Mouse (Mus musculus): ENCODE results near the gene Krtap1-4. TPM values are rescaled to one million over a fixed set of nuclear protein-coding genes. Genes with fewer than 3 reads are reported as not detected.
A peak's percentile ranks its signal among the peaks of the same experiment; 100 is the strongest.
"Not testable (repeated sequence)": the region's sequence is repeated elsewhere in the genome, so short reads cannot be mapped to it uniquely, and the experiment has no call there.

Krtap1-4 gene
- not detected for total RNA-seq (2021)
- long read RNA-seq, experiment 1, result 0 reads
- long read RNA-seq, experiment 2, result 0 reads

GRCm38 (mm10) chr11:99583245-99583704, at the start of gene Krtap1-4:
TSS of gene Krtap1-4 (minus strand) at chr11:99583654.
- Histone ChIP-seq H3K4me3 (no peak within 1 kb of the TSS), H3K27ac (peak within 1 kb of the TSS; percentile 82)
- no peak for DNase-seq (ENCODE audit: low spot score in 2 of 2)
- no peak for TF ChIP-seq CTCF (conservative IDR thresholded peaks at IDR 0.05)

- no peak for DNase-seq (ENCODE audit: low spot score in 2 of 2)
- no peak overlapping the region for H3K27ac ChIP-seq
Observed at GRCm38 (mm10) chr11:99630890-99631289, 47.4 kb upstream of the Krtap1-4 start.

DNA sequence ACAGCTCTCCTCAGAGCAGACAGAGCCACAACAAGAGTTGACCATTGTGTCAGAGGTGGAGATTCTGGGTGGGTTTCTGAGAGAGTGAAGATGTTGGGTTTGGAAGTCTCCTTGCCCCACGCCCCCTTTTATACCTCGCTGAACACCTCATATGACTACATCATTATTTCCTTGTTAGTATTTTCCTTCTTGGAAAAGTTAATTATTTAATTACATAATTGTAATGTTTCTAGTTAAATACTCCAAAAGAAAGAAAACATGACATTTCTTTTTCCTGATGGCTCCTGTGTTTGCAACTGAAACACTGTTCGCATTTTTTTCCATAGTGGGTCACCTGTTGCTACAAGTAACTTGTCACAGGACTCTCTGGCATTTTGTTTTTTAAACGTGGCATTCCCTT, 44.7 kb upstream of the Krtap1-4 start, which contains the start of gene Krtap4-1:
Gene Krtap4-1, minus strand, starts transcription at position 101 of the 400 bp plus-strand sequence.
- H3K4me3 ChIP-seq, result no peak within 1 kb of the TSS
- H3K27ac ChIP-seq, result no peak within 1 kb of the TSS
- no peak for DNase-seq (ENCODE audit: low spot score in 2 of 2)
- no peak for TF ChIP-seq CTCF (conservative IDR thresholded peaks at IDR 0.05)

More at GRCm38 (mm10) chr11:99630890-99631289, 47.4 kb upstream of the Krtap1-4 start:
- TF ChIP-seq CTCF (conservative IDR thresholded peaks at IDR 0.05), result no peak
- no peak overlapping the region for H3K4me3 ChIP-seq

DNA sequence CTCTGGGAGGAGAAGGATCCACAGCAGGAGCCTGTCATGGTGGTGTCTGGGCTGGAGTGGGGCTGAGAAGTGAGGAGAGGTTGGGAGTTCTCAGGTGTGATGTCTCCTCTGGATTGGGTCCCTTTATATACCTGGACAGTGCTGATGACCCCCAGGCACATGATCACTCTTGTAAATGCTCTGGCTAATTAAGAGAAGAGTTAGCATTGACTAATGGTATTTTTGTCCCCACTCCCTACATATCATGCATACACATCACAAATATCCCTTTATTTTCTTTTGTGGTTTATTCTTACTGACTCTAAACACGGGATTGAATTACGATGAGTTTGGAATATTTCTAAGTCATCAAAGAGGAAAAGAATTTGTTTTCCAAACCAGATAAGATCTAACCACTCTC, 36.9 kb upstream of the Krtap1-4 start, which contains the start of gene Gm11562:
Gene Gm11562, minus strand, starts transcription at position 101 of the 400 bp plus-strand sequence.
- H3K27ac ChIP-seq, result no peak within 1 kb of the TSS
- H3K4me3 ChIP-seq, result no peak within 1 kb of the TSS
- DNase-seq (ENCODE audit: low spot score in 2 of 2), result no peak
- TF ChIP-seq CTCF (conservative IDR thresholded peaks at IDR 0.05), result no peak

GRCm38 (mm10) chr11:99614796-99615363, 31.4 kb upstream of the Krtap1-4 start, which contains the start of gene Krtap2-4:
TSS of gene Krtap2-4 (minus strand) at chr11:99614846.
- DNase-seq (ENCODE audit: low spot score in 2 of 2), result no peak
- TF ChIP-seq CTCF (conservative IDR thresholded peaks at IDR 0.05), result no peak
- Histone ChIP-seq H3K27ac (no peak within 1 kb of the TSS), H3K4me3 (no peak within 1 kb of the TSS)

GRCm38 (mm10) chr11:99610089-99610488, 26.6 kb upstream of the Krtap1-4 start, which contains the start of gene Gm11937:
TSS of gene Gm11937 (minus strand) at chr11:99610189.
- DNase-seq (ENCODE audit: low spot score in 2 of 2); H3K4me3 ChIP-seq: not testable (repeated sequence)
- H3K27ac ChIP-seq, result peak within 1 kb of the TSS; percentile 50

DNA sequence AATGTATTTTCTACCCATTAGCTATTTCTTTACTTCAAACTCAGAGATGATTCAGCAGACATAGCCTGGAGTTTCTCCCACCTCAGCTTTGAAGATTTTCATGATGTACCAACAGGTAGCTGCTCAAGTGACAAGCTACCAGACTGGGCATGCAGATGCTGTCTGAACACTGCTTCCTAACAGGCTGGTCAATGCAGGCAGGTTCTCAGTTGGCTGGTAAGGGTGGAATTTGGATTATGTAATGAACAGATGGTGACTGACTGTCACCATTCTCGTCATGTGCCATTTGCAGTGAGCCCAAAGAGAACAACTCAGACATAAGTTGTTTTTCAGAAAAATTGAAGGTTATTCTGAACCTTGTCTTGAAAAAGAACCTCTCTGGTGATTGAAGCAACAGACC, 25.7 kb upstream of the Krtap1-4 start:
- peak; percentile 28 to 34 for DNase-seq (ENCODE audit: low spot score in 2 of 2)
- no peak for TF ChIP-seq CTCF (conservative IDR thresholded peaks at IDR 0.05)
- Histone ChIP-seq H3K27ac (peak overlapping the region; percentile 50), H3K4me3 (no peak overlapping the region)

DNA sequence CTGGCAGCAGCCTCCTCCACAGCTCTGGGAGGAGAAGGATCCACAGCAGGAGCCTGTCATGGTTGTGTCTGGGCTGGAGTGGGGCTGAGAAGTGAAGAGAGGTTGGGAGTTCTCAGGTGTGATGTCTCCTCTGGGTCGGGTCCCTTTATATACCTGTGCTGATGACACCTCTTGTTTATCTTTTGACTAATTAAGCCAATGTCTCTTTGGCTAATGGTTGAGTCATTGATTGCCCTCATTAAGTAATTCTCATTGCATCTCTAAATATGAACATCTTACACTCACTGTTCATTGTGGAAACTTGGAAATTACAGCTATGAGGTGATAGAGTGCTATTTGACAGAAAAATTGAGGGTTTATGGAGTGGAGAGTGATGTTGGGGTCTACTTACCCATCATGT, 19.8 kb upstream of the Krtap1-4 start, which contains the start of gene Gm11938:
Gene Gm11938, minus strand, starts transcription at position 101 of the 400 bp plus-strand sequence.
- not testable (repeated sequence) for H3K27ac ChIP-seq; H3K4me3 ChIP-seq; DNase-seq (ENCODE audit: low spot score in 2 of 2)

- DNase-seq (ENCODE audit: low spot score in 2 of 2); H3K4me3 ChIP-seq; H3K27ac ChIP-seq: not testable (repeated sequence)
Observed at GRCm38 (mm10) chr11:99597742-99598141, 14.3 kb upstream of the Krtap1-4 start, which contains the start of gene Krtap9-3. TSS of gene Krtap9-3 (minus strand) at chr11:99598105.

DNA sequence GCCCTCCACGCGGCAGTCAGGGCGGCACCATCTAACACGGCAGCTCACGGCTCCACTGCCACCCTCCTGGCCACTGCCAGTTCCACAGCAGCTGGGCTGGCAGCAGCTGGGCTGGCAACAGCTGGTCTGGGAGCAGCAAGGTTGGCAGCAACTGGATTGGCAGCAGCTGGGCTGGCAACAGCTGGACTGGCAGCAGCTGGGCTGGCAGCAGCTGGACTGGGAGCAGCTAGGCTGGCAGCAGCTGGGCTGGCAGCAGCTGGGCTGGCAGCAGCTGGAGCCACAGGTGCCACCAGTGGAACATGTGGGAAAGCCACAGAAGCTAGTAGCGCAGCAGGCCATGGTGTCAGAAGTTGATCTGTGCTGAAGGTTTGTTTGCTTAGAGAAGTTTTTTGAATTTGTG, 7.5 kb upstream of the Krtap1-4 start, which contains the start of gene Krtap1-3:
Gene Krtap1-3, minus strand, starts transcription at position 359 of the 400 bp plus-strand sequence.
- DNase-seq (ENCODE audit: low spot score in 2 of 2), result no peak
- Histone ChIP-seq H3K4me3 (no peak within 1 kb of the TSS), H3K27ac (no peak within 1 kb of the TSS)
- no peak for TF ChIP-seq CTCF (conservative IDR thresholded peaks at IDR 0.05)

DNA sequence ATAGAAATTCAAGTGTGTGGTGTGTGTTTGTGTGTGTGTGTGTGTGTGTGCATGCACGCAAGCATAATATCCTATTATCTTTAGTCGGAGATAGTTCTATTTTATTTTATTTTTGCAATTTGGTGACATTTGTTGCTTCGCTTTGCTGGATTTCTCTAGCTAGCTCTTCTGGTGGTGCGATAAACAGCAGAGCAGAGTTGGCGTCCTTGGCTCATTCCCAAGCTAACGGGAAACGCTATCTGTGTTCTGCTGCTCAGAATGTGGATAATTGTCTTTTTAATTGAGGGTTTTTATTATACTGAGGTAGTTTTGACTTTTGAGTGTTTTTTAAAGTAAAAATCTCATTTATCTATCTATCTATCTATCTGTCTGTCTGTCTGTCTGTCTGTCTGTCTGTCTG, 1.6 kb upstream of the Krtap1-4 start:
- Histone ChIP-seq H3K4me3 (no peak overlapping the region), H3K27ac (peak overlapping the region; percentile 82)
- DNase-seq (ENCODE audit: low spot score in 2 of 2), result peak; percentile 59 to 64
- TF ChIP-seq CTCF (conservative IDR thresholded peaks at IDR 0.05), result no peak

GRCm38 (mm10) chr11:99581564-99581963, 1.9 kb downstream of the Krtap1-4 start:
- TF ChIP-seq CTCF (conservative IDR thresholded peaks at IDR 0.05), result no peak
- H3K4me3 ChIP-seq, result no peak overlapping the region
- no peak for DNase-seq (ENCODE audit: low spot score in 2 of 2)
- H3K27ac ChIP-seq, result no peak overlapping the region

DNA sequence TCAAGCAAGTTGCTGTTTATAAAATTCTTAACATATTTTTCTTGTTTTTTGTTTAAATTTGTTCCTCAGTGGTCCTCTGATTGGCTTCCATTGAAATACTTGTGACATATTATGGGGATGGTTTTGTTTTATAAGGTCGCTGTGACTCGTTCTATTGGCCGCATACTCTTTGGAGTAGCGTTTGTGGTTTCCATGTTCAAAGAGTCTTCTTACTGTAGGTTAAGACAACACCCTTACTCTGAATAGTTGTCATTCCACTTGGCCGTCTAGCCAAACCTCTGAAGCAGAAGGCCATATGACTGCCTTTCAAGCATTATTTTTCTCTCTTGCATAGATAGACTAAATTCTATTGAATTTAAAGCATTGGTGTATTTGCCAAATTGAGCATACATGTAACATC, 2.4 kb downstream of the Krtap1-4 start:
- DNase-seq (ENCODE audit: low spot score in 2 of 2), result no peak
- Histone ChIP-seq H3K4me3 (no peak overlapping the region), H3K27ac (no peak overlapping the region)
- no peak for TF ChIP-seq CTCF (conservative IDR thresholded peaks at IDR 0.05)

- no peak within 1 kb of the TSS for H3K4me3 ChIP-seq
- H3K27ac ChIP-seq, result no peak within 1 kb of the TSS
- DNase-seq (ENCODE audit: low spot score in 2 of 2), result no peak
- no peak for TF ChIP-seq CTCF (conservative IDR thresholded peaks at IDR 0.05)
Observed at GRCm38 (mm10) chr11:99580636-99581035, 2.8 kb downstream of the Krtap1-4 start, which contains the start of gene Krtap1-5. TSS of gene Krtap1-5 (minus strand) at chr11:99581016.
